Mouse (Mus musculus): ENCODE results near the gene Krba1.

Krba1 gene

GRCm38 (mm10) chr6:48395105-48396007 lies at the start of gene Krba1:
TSS of gene Krba1 (plus strand) at chr6:48395586.
- peak; percentile 53 to 58 for DNase-seq (ENCODE audit: low spot score in 2 of 2)

- DNase-seq (ENCODE audit: low spot score in 2 of 2): no peak
These were observed 36.5 kb upstream of the Krba1 start for GRCm38 (mm10) chr6:48358897-48359296.

GRCm38 (mm10) chr6:48366322-48366996 lies 28.9 kb upstream of the Krba1 start:
- DNase-seq (ENCODE audit: low spot score in 2 of 2): no peak

GRCm38 (mm10) chr6:48388221-48388620 lies 7.2 kb upstream of the Krba1 start:
- DNase-seq (ENCODE audit: low spot score in 2 of 2): no peak

GRCm38 (mm10) chr6:48393811-48394210 lies 1.6 kb upstream of the Krba1 start:
- DNase-seq (ENCODE audit: low spot score in 2 of 2): no peak

- DNase-seq (ENCODE audit: low spot score in 2 of 2): no peak
These were observed 716 bp downstream of the Krba1 start for GRCm38 (mm10) chr6:48396008-48396595.

- DNase-seq (ENCODE audit: low spot score in 2 of 2): no peak
These were observed 1.3 kb downstream of the Krba1 start for GRCm38 (mm10) chr6:48396686-48397085.

GRCm38 (mm10) chr6:48397336-48397735 lies 1.9 kb downstream of the Krba1 start:
- no peak for DNase-seq (ENCODE audit: low spot score in 2 of 2)

- DNase-seq (ENCODE audit: low spot score in 2 of 2): no peak
These were observed 4.5 kb downstream of the Krba1 start for GRCm38 (mm10) chr6:48399906-48400305.

GRCm38 (mm10) chr6:48404071-48404470 lies 8.7 kb downstream of the Krba1 start:
- DNase-seq (ENCODE audit: low spot score in 2 of 2): no peak

GRCm38 (mm10) chr6:48409726-48410343 lies 14.4 kb downstream of the Krba1 start:
- no peak for DNase-seq (ENCODE audit: low spot score in 2 of 2)

- no peak for DNase-seq (ENCODE audit: low spot score in 2 of 2)
These were observed 15.2 kb downstream of the Krba1 start for GRCm38 (mm10) chr6:48410551-48410950.

GRCm38 (mm10) chr6:48411193-48412092 lies 16.1 kb downstream of the Krba1 start:
- DNase-seq (ENCODE audit: low spot score in 2 of 2): no peak

- no peak for DNase-seq (ENCODE audit: low spot score in 2 of 2)
These were observed 16.8 kb downstream of the Krba1 start for GRCm38 (mm10) chr6:48412147-48412546.

- DNase-seq (ENCODE audit: low spot score in 2 of 2): no peak
These were observed 17.3 kb downstream of the Krba1 start for GRCm38 (mm10) chr6:48412662-48413061.

- DNase-seq (ENCODE audit: low spot score in 2 of 2): no peak
These were observed 17.7 kb downstream of the Krba1 start for GRCm38 (mm10) chr6:48413081-48413480.

GRCm38 (mm10) chr6:48414886-48415285 lies 19.5 kb downstream of the Krba1 start:
- no peak for DNase-seq (ENCODE audit: low spot score in 2 of 2)

- no peak for DNase-seq (ENCODE audit: low spot score in 2 of 2)
These were observed 20.2 kb downstream of the Krba1 start for GRCm38 (mm10) chr6:48415636-48416035.

GRCm38 (mm10) chr6:48416486-48416885 lies 21.1 kb downstream of the Krba1 start:
- no peak for DNase-seq (ENCODE audit: low spot score in 2 of 2)

GRCm38 (mm10) chr6:48420647-48421046 lies 25.3 kb downstream of the Krba1 start:
- no peak for DNase-seq (ENCODE audit: low spot score in 2 of 2)

- no peak for DNase-seq (ENCODE audit: low spot score in 2 of 2)
These were observed 27.9 kb downstream of the Krba1 start for GRCm38 (mm10) chr6:48423336-48423735.

Data from spleen, postnatal 14 days (tissue).